Mouse (Mus musculus) small intestine, adult 2 months (tissue): Measurements from ENCODE around the gene Lat2.

ENCODE experiments used
- CTCF ChIP-seq: fragments of 200-500 bp; IDR thresholded peaks from 2 replicates; pipeline ENCODE4 v1.5.1; 2012; ENCODE audit warnings: low read depth, mild to moderate bottlenecking, control low read depth, inconsistent platforms, low read length, moderate library complexity, mixed read lengths; ENCODE audit not compliant: insufficient replicate concordance, insufficient read length; ENCODE audit errors: extremely low read depth
- POLR2A ChIP-seq: fragments of 200-500 bp; IDR thresholded peaks from 2 replicates; pipeline ENCODE4 v1.6.1; 2012; ENCODE audit warnings: low read depth, mild to moderate bottlenecking, control low read depth, inconsistent platforms, low read length, moderate library complexity

- TF ChIP-seq POLR2A: no peak
- no peak for TF ChIP-seq CTCF
Observed at GRCm38 (mm10) chr5:134647394-134647793, 32.6 kb upstream of the Lat2 start.
